Mouse (Mus musculus) neural tube, postnatal 0 days (tissue): ENCODE results near the gene Olfr111. TPM values are rescaled to one million over a fixed set of nuclear protein-coding genes. Genes with fewer than 3 reads are reported as not detected.

ENCODE experiments used
- polyA plus RNA-seq: library from polyadenylated mRNA; unstranded; fragments of >200 nt; fragmentation: Nextera tagmentation; extraction: Ambion mirVana; gene quantifications from 2 replicates; pipeline ENCODE4 v1.2.1, GENCODE M21; 2015

Olfr111 gene
- 0.44 TPM in 1 of 2 replicates, not detected in the other for polyA plus RNA-seq

DNA sequence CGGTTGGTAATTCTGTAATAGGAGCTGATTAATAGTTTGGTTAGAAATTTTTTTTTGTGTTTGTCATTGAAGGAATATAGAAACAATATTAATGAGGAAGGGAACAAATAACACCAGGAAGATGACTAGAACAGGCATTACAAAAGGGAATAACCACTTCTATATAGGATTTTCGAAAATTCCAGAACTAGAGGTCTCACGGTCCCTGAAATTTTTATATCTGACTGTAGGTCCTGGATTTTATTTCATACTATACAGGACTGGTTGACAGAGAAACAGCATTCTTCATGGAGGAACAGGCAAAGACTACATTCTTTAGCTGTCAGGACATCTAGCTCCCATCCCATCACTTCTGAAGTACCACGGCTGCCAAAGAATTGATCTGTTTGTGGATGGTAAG lies at the start of gene Olfr111:
Olfr111 (plus strand) TSS at position 301 of the 400 bp plus-strand sequence.

DNA sequence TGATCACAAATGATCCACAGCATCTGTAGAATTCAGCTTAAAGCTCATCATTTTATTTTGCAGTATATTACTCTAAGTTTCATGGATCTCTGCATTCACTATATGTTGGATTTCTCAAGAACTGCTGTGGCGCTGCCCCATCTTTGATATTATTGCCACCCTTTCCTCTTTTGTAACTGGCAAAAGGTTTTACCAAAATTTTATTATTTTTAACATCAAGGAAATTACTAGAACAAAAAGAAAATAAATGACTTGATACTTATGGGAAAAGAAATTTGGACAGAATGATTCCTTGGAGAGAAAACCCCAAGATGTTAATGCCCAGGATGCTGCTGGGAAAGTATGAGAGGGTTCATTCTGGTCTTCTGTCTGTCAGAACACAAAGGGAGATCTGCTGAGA lies 49.2 kb upstream of the Olfr111 start, which contains the start of gene Olfr109:
Olfr109 (plus strand) TSS at position 301 of the 400 bp plus-strand sequence.

DNA sequence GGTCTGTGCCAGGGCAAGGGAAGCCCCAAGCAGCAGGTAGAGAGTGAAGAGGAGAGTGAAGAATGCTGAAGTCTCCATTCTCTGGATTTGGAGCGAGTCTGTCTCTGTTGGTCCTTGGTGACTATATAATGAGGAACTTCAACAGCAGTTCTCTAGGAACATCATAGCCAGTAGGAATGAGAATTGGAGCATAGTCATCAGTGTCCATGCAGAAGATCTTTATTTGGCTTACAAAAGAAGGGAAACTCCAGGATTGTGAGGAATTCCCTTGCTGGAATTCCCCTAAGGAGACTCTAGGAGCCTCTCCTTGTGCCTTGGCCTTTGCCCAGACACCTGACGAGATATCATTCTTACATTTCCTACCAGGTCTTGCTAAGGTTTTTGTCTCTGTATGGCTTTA lies 24.4 kb upstream of the Olfr111 start, which contains the start of gene H2-M2:
H2-M2 (minus strand) TSS at position 101 of the 400 bp plus-strand sequence.

DNA sequence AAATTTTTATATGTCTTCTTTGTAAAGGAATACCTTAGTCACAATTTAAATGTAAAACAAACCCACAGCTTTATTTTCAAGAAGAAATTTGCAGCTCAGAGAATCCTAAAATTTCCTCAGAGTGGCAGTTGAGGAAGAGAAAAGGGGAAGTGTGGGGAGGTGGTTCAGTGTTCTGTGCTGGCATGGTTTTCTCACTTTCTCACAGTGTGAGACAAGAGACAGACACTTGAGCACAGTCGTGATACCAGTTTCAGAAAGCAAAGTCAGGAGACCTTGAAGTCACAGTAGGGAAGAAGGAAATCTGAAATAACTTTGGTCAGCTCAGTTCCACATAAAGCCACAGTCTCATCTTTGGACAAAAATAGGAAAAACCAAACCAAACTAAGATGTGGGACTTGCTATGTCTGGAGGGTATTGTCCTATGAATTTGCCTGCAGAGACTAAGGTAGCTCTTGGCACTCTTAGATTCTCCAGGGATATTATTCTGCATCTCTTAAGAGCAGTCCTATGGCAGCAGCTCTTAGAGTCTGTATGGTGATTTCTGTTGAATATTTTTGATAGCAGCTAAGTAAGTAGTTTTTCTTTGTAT lies 15.8 kb upstream of the Olfr111 start, which contains the start of gene Olfr110:
Olfr110 (plus strand) TSS at position 539 of the 589 bp plus-strand sequence.

DNA sequence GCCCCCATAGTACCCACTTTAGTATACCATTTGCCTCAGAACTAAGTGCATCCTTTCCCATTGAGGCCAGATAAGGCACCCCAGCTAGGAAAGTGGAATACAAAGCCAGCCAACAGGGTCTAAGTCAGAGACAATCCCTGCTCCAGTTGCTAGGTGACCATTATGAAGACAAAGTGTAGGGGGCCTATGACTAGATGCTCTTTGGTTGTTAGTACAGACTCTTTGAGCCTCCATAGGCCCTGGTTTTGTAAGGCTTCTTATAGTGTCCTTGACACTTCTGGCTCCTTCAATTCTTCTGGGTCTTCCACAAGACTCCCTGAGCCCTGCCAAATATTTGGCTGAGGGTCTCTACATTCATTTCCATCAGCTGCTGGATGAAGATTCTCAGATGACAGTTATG lies 61.5 kb downstream of the Olfr111 start, which contains the start of gene Olfr112:
Olfr112 (minus strand) TSS at position 101 of the 400 bp plus-strand sequence.

DNA sequence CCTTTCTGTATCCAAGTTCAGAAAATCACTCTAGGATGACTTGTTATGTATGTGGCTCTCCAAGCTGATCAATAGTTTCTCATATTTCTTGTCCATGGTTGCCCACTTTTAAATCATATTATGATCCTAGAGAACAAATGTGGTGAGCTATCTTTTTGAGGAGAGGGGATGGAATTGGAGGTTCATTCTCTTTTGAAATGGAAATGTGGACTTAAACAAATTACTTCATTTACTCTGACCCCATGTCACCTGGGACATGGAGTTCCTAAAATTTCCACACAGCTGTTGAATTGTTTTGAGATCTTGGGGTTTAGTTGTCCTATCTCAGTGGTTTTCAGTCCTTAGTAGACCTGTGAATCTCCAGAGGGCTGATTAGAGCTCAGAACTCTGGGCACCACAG lies 69.7 kb downstream of the Olfr111 start, which contains the start of gene Olfr113:
Olfr113 (minus strand) TSS at position 101 of the 400 bp plus-strand sequence.

Other genes with a start within 250 kb of the Olfr111 start
- not detected in 2 replicates for gene Olfr98, start 244.3 kb upstream of the Olfr111 start, polyA plus RNA-seq
- gene H2-M3, start 237.8 kb upstream of the Olfr111 start, polyA plus RNA-seq: 2.6 and 2.8 TPM in 2 replicates
- not detected in 2 replicates for gene Olfr99, start 224.6 kb upstream of the Olfr111 start, polyA plus RNA-seq
- gene Olfr101, start 203.7 kb upstream of the Olfr111 start, polyA plus RNA-seq: not detected in 2 replicates
- gene Olfr102, start 191.0 kb upstream of the Olfr111 start, polyA plus RNA-seq: not detected in 2 replicates
- gene Olfr103, start 168.3 kb upstream of the Olfr111 start, polyA plus RNA-seq: not detected in 2 replicates
- gene Olfr104-ps, start 148.4 kb upstream of the Olfr111 start, polyA plus RNA-seq: not detected in 2 replicates
- gene Olfr105-ps, start 129.0 kb upstream of the Olfr111 start, polyA plus RNA-seq: not detected in 2 replicates
- gene Olfr106-ps, start 117.6 kb upstream of the Olfr111 start, polyA plus RNA-seq: not detected in 2 replicates
- not detected in 2 replicates for gene Olfr107, start 108.8 kb upstream of the Olfr111 start, polyA plus RNA-seq
- gene Olfr108, start 62.5 kb upstream of the Olfr111 start, polyA plus RNA-seq: not detected in 2 replicates
- gene Olfr109, start 49.1 kb upstream of the Olfr111 start, polyA plus RNA-seq: not detected in 2 replicates
- not detected in 2 replicates for gene H2-M2, start 24.5 kb upstream of the Olfr111 start, polyA plus RNA-seq
- not detected in 2 replicates for gene Olfr110, start 15.6 kb upstream of the Olfr111 start, polyA plus RNA-seq
- gene Olfr112, start 61.4 kb downstream of the Olfr111 start, polyA plus RNA-seq: not detected in 2 replicates
- not detected in 2 replicates for gene Olfr113, start 69.6 kb downstream of the Olfr111 start, polyA plus RNA-seq
- not detected in 2 replicates for gene Olfr114, start 84.7 kb downstream of the Olfr111 start, polyA plus RNA-seq
- gene Olfr115, start 119.1 kb downstream of the Olfr111 start, polyA plus RNA-seq: not detected in 2 replicates
- not detected in 2 replicates for gene Olfr116, start 119.2 kb downstream of the Olfr111 start, polyA plus RNA-seq
- not detected in 2 replicates for gene Olfr117, start 155.8 kb downstream of the Olfr111 start, polyA plus RNA-seq
- gene Olfr118, start 159.0 kb downstream of the Olfr111 start, polyA plus RNA-seq: not detected in 2 replicates
- gene Olfr119, start 188.5 kb downstream of the Olfr111 start, polyA plus RNA-seq: not detected in 2 replicates
- not detected in 2 replicates for gene Olfr120, start 213.8 kb downstream of the Olfr111 start, polyA plus RNA-seq
- gene Olfr121, start 240.8 kb downstream of the Olfr111 start, polyA plus RNA-seq: not detected in 2 replicates